Mouse (Mus musculus): ENCODE measurements around the gene Olfr593. TPM values are rescaled to one million over a fixed set of nuclear protein-coding genes. Genes with fewer than 3 reads are reported as not detected.
"Not testable (repeated sequence)": the region's sequence is repeated elsewhere in the genome, so short reads cannot be mapped to it uniquely, and the experiment has no call there.

Olfr593 gene
- total RNA-seq (2021) = not detected
- long read RNA-seq, experiment 1 = 0 reads
- long read RNA-seq, experiment 2 = 0 reads

- DNase-seq (ENCODE audit: low spot score in 2 of 2) = no peak
Observed at GRCm38 (mm10) chr7:103211562-103211961, at the start of gene Olfr593. TSS of gene Olfr593 (plus strand) at chr7:103211862.

- no peak for DNase-seq (ENCODE audit: low spot score in 2 of 2)
Observed at GRCm38 (mm10) chr7:103169697-103170096, 42.0 kb upstream of the Olfr593 start.

- DNase-seq (ENCODE audit: low spot score in 2 of 2) = no peak
Observed at GRCm38 (mm10) chr7:103178240-103178639, 33.4 kb upstream of the Olfr593 start, which contains the start of gene Olfr591. TSS of gene Olfr591 (minus strand) at chr7:103178340.

- not testable (repeated sequence) for DNase-seq (ENCODE audit: low spot score in 2 of 2)
Observed at GRCm38 (mm10) chr7:103184503-103184902, 27.2 kb upstream of the Olfr593 start, which contains the start of gene Olfr592. TSS of gene Olfr592 (plus strand) at chr7:103184803.

GRCm38 (mm10) chr7:103212050-103212449 is 388 bp downstream of the Olfr593 start:
- DNase-seq (ENCODE audit: low spot score in 2 of 2) = not testable (repeated sequence)

- no peak for DNase-seq (ENCODE audit: low spot score in 2 of 2)
Observed at GRCm38 (mm10) chr7:103216696-103217095, 5.0 kb downstream of the Olfr593 start, which contains the start of gene Olfr594. TSS of gene Olfr594 (plus strand) at chr7:103216996.

- DNase-seq (ENCODE audit: low spot score in 2 of 2) = not testable (repeated sequence)
Observed at GRCm38 (mm10) chr7:103252405-103252804, 40.7 kb downstream of the Olfr593 start, which contains the start of gene Usp17ld. TSS of gene Usp17ld (minus strand) at chr7:103252505.

Small RNA genes lying within 50 kb of the gene (microRNA-seq; reads per million reads assigned to microRNA genes)
- not detected for gene Gm25171

Other genes starting within 250 kb of the Olfr593 start
- gene Olfr576, start 249.2 kb upstream of the Olfr593 start, total RNA-seq (2021) = not detected
- not detected for gene Olfr577, start 235.9 kb upstream of the Olfr593 start, total RNA-seq (2021)
- not detected for gene Olfr578, start 222.5 kb upstream of the Olfr593 start, total RNA-seq (2021)
- not detected for gene Olfr582, start 173.8 kb upstream of the Olfr593 start, total RNA-seq (2021)
- not detected for gene Olfr583, start 160.6 kb upstream of the Olfr593 start, total RNA-seq (2021)
- not detected for gene Olfr584, start 130.0 kb upstream of the Olfr593 start, total RNA-seq (2021)
- gene Olfr585, start 114.1 kb upstream of the Olfr593 start, total RNA-seq (2021) = not detected
- gene Olfr586, start 86.2 kb upstream of the Olfr593 start, total RNA-seq (2021) = not detected
- not detected for gene Olfr588-ps1, start 71.0 kb upstream of the Olfr593 start, total RNA-seq (2021)
- not detected for gene Olfr589, start 55.5 kb upstream of the Olfr593 start, total RNA-seq (2021)
- not detected for gene Olfr591, start 33.5 kb upstream of the Olfr593 start, total RNA-seq (2021)
- not detected for gene Olfr592, start 27.1 kb upstream of the Olfr593 start, total RNA-seq (2021)
- gene Olfr594, start 5.1 kb downstream of the Olfr593 start, total RNA-seq (2021) = not detected
- not detected for gene Usp17ld, start 40.6 kb downstream of the Olfr593 start, total RNA-seq (2021)
- gene Olfr596, start 93.8 kb downstream of the Olfr593 start, total RNA-seq (2021) = not detected
- not detected for gene Olfr597, start 104.5 kb downstream of the Olfr593 start, total RNA-seq (2021)
- not detected for gene Olfr598, start 111.7 kb downstream of the Olfr593 start, total RNA-seq (2021)
- not detected for gene Olfr599, start 124.1 kb downstream of the Olfr593 start, total RNA-seq (2021)
- gene Olfr600, start 137.8 kb downstream of the Olfr593 start, total RNA-seq (2021) = not detected
- not detected for gene Olfr601, start 150.8 kb downstream of the Olfr593 start, total RNA-seq (2021)
- gene Olfr603, start 174.3 kb downstream of the Olfr593 start, total RNA-seq (2021) = not detected
- not detected for gene Usp17lc, start 203.2 kb downstream of the Olfr593 start, total RNA-seq (2021)
- not detected for gene Olfr605, start 233.6 kb downstream of the Olfr593 start, total RNA-seq (2021)
- gene Olfr606, start 237.2 kb downstream of the Olfr593 start, total RNA-seq (2021) = not detected